Mouse (Mus musculus): ENCODE results near the gene Myo6. TPM values are rescaled to one million over a fixed set of nuclear protein-coding genes. Genes with fewer than 3 reads are reported as not detected.
A peak's percentile ranks its signal among the peaks of the same experiment; 100 is the strongest.

Gene Myo6
- polyA plus RNA-seq, 2 experiments, result 7.6 to 11.1 TPM

DNA sequence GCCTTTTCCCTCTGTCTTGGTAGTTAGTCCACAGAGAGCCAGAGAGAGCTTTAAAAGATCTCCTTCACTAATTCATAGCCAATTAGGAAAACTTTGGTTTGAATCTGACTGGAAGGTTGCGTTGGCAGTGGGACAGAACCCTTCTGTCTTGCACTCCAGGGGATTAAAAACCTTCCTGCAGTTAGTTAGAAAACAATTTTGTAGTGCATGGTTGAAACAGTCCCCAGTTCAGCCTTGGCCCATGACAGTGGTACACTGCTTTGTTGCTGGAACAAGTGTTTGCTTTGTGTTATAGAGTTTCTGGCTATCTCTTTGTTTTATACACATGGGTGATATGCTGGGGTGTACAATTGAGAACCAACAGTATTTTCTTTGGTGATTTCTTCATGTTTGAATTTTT is 176.1 kb downstream of the Myo6 start:
- Histone ChIP-seq H3K4me2 (replicated peaks; ENCODE audit: low read depth, low read length, severe bottlenecking) (no peak overlapping the region), H3K4me3 (replicated peaks; ENCODE audit: low read length) (no peak overlapping the region), H3K36me3 (ENCODE audit: control insufficient read depth, insufficient read depth, low read length) (no peaks in the 10 kb centered on the region), H3K9me3 (ENCODE audit: control insufficient read depth, low read length) (no peaks in the 10 kb centered on the region), H3K27ac (replicated peaks; ENCODE audit: low read depth, low read length) (no peak overlapping the region), H3K4me1 (ENCODE audit: control insufficient read depth, insufficient read depth, low read length) (no peaks in the 10 kb centered on the region), H3K27me3 (ENCODE audit: control insufficient read depth, insufficient read depth, low read length) (no peaks in the 10 kb centered on the region), H3K9ac (ENCODE audit: low read depth, low read length, severe bottlenecking) (no peak overlapping the region)
- DNase-seq (ENCODE audit: low spot score) (no peak), ATAC-seq (ENCODE audit: low FRiP score, low read depth) (no peak)
- WGBS, result 44% methylated on average over 1 of the region's 1 CpGs
- TF ChIP-seq POLR2A (IDR thresholded peaks at IDR 0.05; ENCODE audit: borderline replicate concordance, extremely low read depth, insufficient read depth, insufficient read length), result no peak

GRCm38 (mm10) chr9:80341756-80342155 is 176.9 kb downstream of the Myo6 start:
- Histone ChIP-seq H3K9me3 (ENCODE audit: control insufficient read depth, low read length) (no peaks in the 10 kb centered on the region), H3K9ac (ENCODE audit: low read depth, low read length, severe bottlenecking) (no peak overlapping the region), H3K27me3 (ENCODE audit: control insufficient read depth, insufficient read depth, low read length) (no peaks in the 10 kb centered on the region), H3K4me1 (ENCODE audit: control insufficient read depth, insufficient read depth, low read length) (no peaks in the 10 kb centered on the region), H3K4me3 (replicated peaks; ENCODE audit: low read length) (no peak overlapping the region), H3K36me3 (ENCODE audit: control insufficient read depth, insufficient read depth, low read length) (no peaks in the 10 kb centered on the region), H3K27ac (replicated peaks; ENCODE audit: low read depth, low read length) (no peak overlapping the region), H3K4me2 (replicated peaks; ENCODE audit: low read depth, low read length, severe bottlenecking) (no peak overlapping the region)
- DNase-seq (ENCODE audit: low spot score) (no peak), ATAC-seq (ENCODE audit: low FRiP score, low read depth) (no peak)
- TF ChIP-seq POLR2A (IDR thresholded peaks at IDR 0.05; ENCODE audit: borderline replicate concordance, extremely low read depth, insufficient read depth, insufficient read length), result no peak
- WGBS, result 93% methylated on average over 16 of the region's 16 CpGs

DNA sequence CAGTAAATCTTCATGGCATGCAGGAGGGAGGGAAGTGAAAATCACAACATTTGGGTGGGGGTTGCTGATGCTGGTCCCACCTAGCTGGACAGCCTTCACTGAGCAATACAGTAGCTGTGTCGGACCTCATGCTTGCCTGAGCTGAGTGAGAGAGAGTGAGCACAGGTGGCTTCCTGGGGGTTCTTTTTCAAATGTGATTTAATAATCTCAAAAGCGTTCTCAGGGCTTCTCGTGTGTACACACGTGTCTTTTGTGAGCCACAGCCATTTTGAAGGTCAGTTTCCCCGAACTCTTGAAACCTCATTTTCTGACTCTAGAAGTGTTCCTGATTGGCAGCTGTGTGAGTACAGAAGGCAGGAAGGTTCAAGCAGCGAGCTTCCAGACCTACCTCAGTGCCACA is 177.7 kb downstream of the Myo6 start:
- H3K4me3 ChIP-seq (replicated peaks; ENCODE audit: low read length), result no peak overlapping the region
- no peak for TF ChIP-seq POLR2A (IDR thresholded peaks at IDR 0.05; ENCODE audit: borderline replicate concordance, extremely low read depth, insufficient read depth, insufficient read length)
- 87% methylated on average over 6 of the region's 6 CpGs for WGBS

GRCm38 (mm10) chr9:80344451-80345000 is 179.7 kb downstream of the Myo6 start:
- no peak for TF ChIP-seq POLR2A (IDR thresholded peaks at IDR 0.05; ENCODE audit: borderline replicate concordance, extremely low read depth, insufficient read depth, insufficient read length)
- 85% methylated on average over 6 of the region's 6 CpGs for WGBS
- Histone ChIP-seq H3K9ac (ENCODE audit: low read depth, low read length, severe bottlenecking) (no peak overlapping the region), H3K27me3 (ENCODE audit: control insufficient read depth, insufficient read depth, low read length) (no peaks in the 10 kb centered on the region), H3K36me3 (ENCODE audit: control insufficient read depth, insufficient read depth, low read length) (no peaks in the 10 kb centered on the region), H3K27ac (replicated peaks; ENCODE audit: low read depth, low read length) (no peak overlapping the region), H3K9me3 (ENCODE audit: control insufficient read depth, low read length) (no peaks in the 10 kb centered on the region), H3K4me3 (replicated peaks; ENCODE audit: low read length) (no peak overlapping the region), H3K4me2 (replicated peaks; ENCODE audit: low read depth, low read length, severe bottlenecking) (no peak overlapping the region), H3K4me1 (ENCODE audit: control insufficient read depth, insufficient read depth, low read length) (no peaks in the 10 kb centered on the region)
- ATAC-seq (ENCODE audit: low FRiP score, low read depth) (no peak), DNase-seq (ENCODE audit: low spot score) (no peak)

More for the DNA sequence above, 177.7 kb downstream of the Myo6 start:
- Histone ChIP-seq H3K4me1 (ENCODE audit: control insufficient read depth, insufficient read depth, low read length) (no peaks in the 10 kb centered on the region), H3K4me2 (replicated peaks; ENCODE audit: low read depth, low read length, severe bottlenecking) (no peak overlapping the region), H3K36me3 (ENCODE audit: control insufficient read depth, insufficient read depth, low read length) (no peaks in the 10 kb centered on the region), H3K9ac (ENCODE audit: low read depth, low read length, severe bottlenecking) (no peak overlapping the region), H3K27me3 (ENCODE audit: control insufficient read depth, insufficient read depth, low read length) (no peaks in the 10 kb centered on the region), H3K27ac (replicated peaks; ENCODE audit: low read depth, low read length) (no peak overlapping the region), H3K9me3 (ENCODE audit: control insufficient read depth, low read length) (no peaks in the 10 kb centered on the region)
- no peak for DNase-seq (ENCODE audit: low spot score)
- no peak for ATAC-seq (ENCODE audit: low FRiP score, low read depth)

DNA sequence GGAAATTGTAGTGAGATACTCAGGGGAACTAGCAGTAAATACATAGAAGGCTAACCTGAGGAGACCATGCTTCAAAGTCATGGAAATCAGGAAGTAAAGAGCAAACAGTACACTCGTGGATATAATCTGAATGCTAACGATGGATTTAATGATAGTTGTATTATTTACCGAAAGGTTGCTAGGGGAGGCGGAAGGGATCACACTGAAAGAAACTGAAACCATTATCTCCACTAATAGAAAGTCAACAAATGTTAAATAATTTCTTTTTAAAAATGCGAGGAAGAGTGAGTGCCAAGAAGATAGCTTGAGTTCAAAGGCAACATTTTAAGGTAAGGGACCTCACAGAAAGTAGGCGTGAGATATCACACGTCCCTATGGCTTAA is 186.5 kb downstream of the Myo6 start:
- H3K4me1 ChIP-seq (ENCODE audit: control insufficient read depth, insufficient read depth, low read length), result no peaks in the 10 kb centered on the region
- H3K4me2 ChIP-seq (replicated peaks; ENCODE audit: low read depth, low read length, severe bottlenecking), result peak overlapping the region; percentile 32
- no peak overlapping the region for H3K27ac ChIP-seq (replicated peaks; ENCODE audit: low read depth, low read length)
- no peaks in the 10 kb centered on the region for H3K27me3 ChIP-seq (ENCODE audit: control insufficient read depth, insufficient read depth, low read length)
- WGBS, result 61% methylated on average over 7 of the region's 7 CpGs
- DNase-seq (ENCODE audit: low spot score) (no peak), ATAC-seq (ENCODE audit: low FRiP score, low read depth) (no peak)
- H3K9me3 ChIP-seq (ENCODE audit: control insufficient read depth, low read length), result no peaks in the 10 kb centered on the region
- H3K4me3 ChIP-seq (replicated peaks; ENCODE audit: low read length), result no peak overlapping the region
- H3K9ac ChIP-seq (ENCODE audit: low read depth, low read length, severe bottlenecking), result no peak overlapping the region
- no peaks in the 10 kb centered on the region for H3K36me3 ChIP-seq (ENCODE audit: control insufficient read depth, insufficient read depth, low read length)
- no peak for TF ChIP-seq POLR2A (IDR thresholded peaks at IDR 0.05; ENCODE audit: borderline replicate concordance, extremely low read depth, insufficient read depth, insufficient read length)
